Mouse (Mus musculus) hindbrain, embryonic 12.5 days (tissue): ENCODE results near the gene Ppp1r21. TPM values are rescaled to one million over a fixed set of nuclear protein-coding genes. Genes with fewer than 3 reads are reported as not detected.

Experiments used
- ATAC-seq: fragments of 200-750 bp; cut with Nextera tagmentation; 2 replicates; pipeline ENCODE4 v1.8.0; 2017; ENCODE audit warnings: moderate TSS enrichment; ENCODE audit not compliant: low FRiP score
- H3K27ac ChIP-seq: fragments of 300-500 bp; sonication (generic); 2 replicates; pipeline ENCODE4 v1.5.1; 2016; ENCODE audit warnings: mild to moderate bottlenecking
- H3K27me3 ChIP-seq: fragments of 300-500 bp; sonication (generic); 2 replicates; pipeline ENCODE4 v1.6.1; 2016; ENCODE audit warnings: mild to moderate bottlenecking
- H3K36me3 ChIP-seq: fragments of 300-500 bp; sonication (generic); 2 replicates; pipeline ENCODE4 v1.6.1; 2016; ENCODE audit warnings: mild to moderate bottlenecking
- H3K4me1 ChIP-seq: fragments of 300-500 bp; sonication (generic); 2 replicates; pipeline ENCODE4 v1.6.1; 2016
- H3K4me2 ChIP-seq: fragments of 300-500 bp; sonication (generic); replicated peaks from 2 replicates; pipeline ENCODE4 v1.6.1; 2016; ENCODE audit warnings: mild to moderate bottlenecking
- H3K4me3 ChIP-seq: fragments of 300-500 bp; sonication (generic); 2 replicates; pipeline ENCODE4 v1.5.1; 2016; ENCODE audit warnings: mild to moderate bottlenecking
- H3K9ac ChIP-seq: fragments of 300-500 bp; sonication (generic); 2 replicates; pipeline ENCODE4 v1.6.1; 2016; ENCODE audit warnings: mild to moderate bottlenecking, moderate library complexity
- H3K9me3 ChIP-seq: fragments of 300-500 bp; sonication (generic); replicated peaks from 2 replicates; pipeline ENCODE4 v1.6.1; 2016; ENCODE audit warnings: mild to moderate bottlenecking
- WGBS: fragments of 180-500 bp; shearing (Covaris S2); methylation state at CpG from one replicate; pipeline ENCODE4 v1.1.7; 2016; 5-methylcytosine and 5-hydroxymethylcytosine counted together
- polyA plus RNA-seq: library from polyadenylated mRNA; unstranded; fragments of >200 nt; fragmentation: Nextera tagmentation; extraction: Ambion mirVana; gene quantifications from 2 replicates; pipeline ENCODE4 v1.2.1, GENCODE M21; 2016

Ppp1r21 gene
- polyA plus RNA-seq, 1 experiment from 2014 or later: 25.9 TPM

- peak overlapping the region; percentile 60 for H3K27ac ChIP-seq
- no peak for ATAC-seq
- H3K4me1 ChIP-seq: peaks cover 33% of the 10 kb centered on the region
- no peaks in the 10 kb centered on the region for H3K9me3 ChIP-seq
- H3K4me3 ChIP-seq: no peak overlapping the region
- H3K36me3 ChIP-seq: no peaks in the 10 kb centered on the region
- H3K9ac ChIP-seq: no peak overlapping the region
- no peak overlapping the region for H3K4me2 ChIP-seq
- H3K27me3 ChIP-seq: no peaks in the 10 kb centered on the region
- 68% methylated on average over 7 of the region's 7 CpGs for WGBS
Observed at GRCm38 (mm10) chr17:88625931-88626330, 96.0 kb downstream of the Ppp1r21 start.

- H3K27me3 ChIP-seq: no peaks in the 10 kb centered on the region
- 33% methylated on average over 7 of the region's 7 CpGs for WGBS
- H3K4me3 ChIP-seq: no peak overlapping the region
- no peaks in the 10 kb centered on the region for H3K36me3 ChIP-seq
- peaks cover 33% of the 10 kb centered on the region for H3K4me1 ChIP-seq
- no peak overlapping the region for H3K9ac ChIP-seq
- H3K4me2 ChIP-seq: no peak overlapping the region
- no peak for ATAC-seq
- H3K27ac ChIP-seq: peak overlapping the region; percentile 60
- no peaks in the 10 kb centered on the region for H3K9me3 ChIP-seq
Observed at GRCm38 (mm10) chr17:88626347-88626811, 96.5 kb downstream of the Ppp1r21 start.

- Histone ChIP-seq H3K27ac (peak overlapping the region; percentile 60), H3K4me3 (no peak overlapping the region), H3K4me1 (peaks cover 33% of the 10 kb centered on the region), H3K36me3 (no peaks in the 10 kb centered on the region), H3K27me3 (no peaks in the 10 kb centered on the region), H3K9me3 (no peaks in the 10 kb centered on the region), H3K9ac (no peak overlapping the region), H3K4me2 (no peak overlapping the region)
- 85% methylated on average over 7 of the region's 7 CpGs for WGBS
- no peak for ATAC-seq
Observed at GRCm38 (mm10) chr17:88627150-88627549, 97.2 kb downstream of the Ppp1r21 start.

DNA sequence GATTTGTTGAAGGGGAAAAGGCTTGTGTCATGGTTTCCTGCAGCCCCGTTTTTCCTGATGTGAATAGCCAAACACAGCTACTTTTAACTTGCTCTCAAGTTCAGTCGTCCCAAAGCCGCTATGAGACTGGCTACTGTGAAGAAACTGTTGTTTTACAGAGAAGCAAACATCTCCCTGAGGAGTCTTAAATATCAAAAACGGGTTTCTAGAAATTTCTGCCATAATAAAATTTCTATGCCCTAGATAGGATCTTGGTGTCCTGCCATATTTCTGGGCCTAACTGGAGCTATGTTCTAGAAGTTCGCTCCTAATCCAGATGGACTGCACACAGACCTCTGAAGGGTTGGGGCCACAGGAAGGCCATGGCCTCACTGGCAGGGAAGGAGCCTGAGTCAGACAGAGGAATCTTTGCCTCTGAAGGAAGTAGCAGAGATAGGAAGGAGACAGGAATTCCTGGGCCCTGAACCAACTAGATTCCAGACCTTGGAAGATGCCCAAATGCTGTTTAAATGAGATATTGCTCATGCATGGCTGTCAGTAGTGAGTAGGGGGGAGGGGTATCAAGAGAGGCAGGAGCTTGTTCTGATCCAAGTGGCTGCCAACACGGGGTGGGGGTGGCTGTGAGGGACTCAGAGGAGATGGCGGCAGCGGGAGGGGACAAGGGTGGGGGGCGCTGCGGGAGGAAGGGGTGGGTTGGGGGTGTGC is 98.9 kb downstream of the Ppp1r21 start:
- peak overlapping the region; percentile 62 for H3K27ac ChIP-seq

DNA sequence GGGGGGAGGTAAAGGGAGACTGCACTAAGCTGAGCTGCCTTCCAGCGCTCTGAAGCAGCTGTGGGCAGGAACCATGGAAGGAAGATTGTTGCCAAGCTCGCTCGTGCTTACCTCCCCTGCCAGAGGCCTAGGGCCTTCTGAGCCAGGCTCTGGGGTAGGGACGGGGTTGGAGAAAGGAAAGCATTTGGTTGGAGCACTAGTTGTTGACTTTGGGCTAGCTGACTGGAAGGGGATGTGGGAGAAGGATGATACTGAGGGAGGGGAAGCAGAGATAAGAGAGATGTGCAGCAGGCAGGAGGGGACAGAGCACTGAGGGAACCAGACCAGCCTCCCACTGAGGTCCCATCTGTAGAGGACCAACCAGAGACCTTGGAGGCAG is 99.5 kb downstream of the Ppp1r21 start:
- Histone ChIP-seq H3K9ac (no peak overlapping the region), H3K4me2 (no peak overlapping the region)

More for the DNA sequence above, 98.9 kb downstream of the Ppp1r21 start:
- Histone ChIP-seq H3K4me3 (no peak overlapping the region), H3K27me3 (no peaks in the 10 kb centered on the region), H3K4me1 (peaks cover 33% of the 10 kb centered on the region), H3K36me3 (no peaks in the 10 kb centered on the region), H3K4me2 (no peak overlapping the region), H3K9ac (no peak overlapping the region), H3K9me3 (no peaks in the 10 kb centered on the region)
- 61% methylated on average over 10 of the region's 10 CpGs for WGBS
- ATAC-seq: peak; percentile 26; the same call in 1 of the 2 replicates

GRCm38 (mm10) chr17:88629931-88630553 is 100.1 kb downstream of the Ppp1r21 start:
- H3K9me3 ChIP-seq: no peaks in the 10 kb centered on the region
- peaks cover 33% of the 10 kb centered on the region for H3K4me1 ChIP-seq
- H3K4me3 ChIP-seq: no peak overlapping the region
- H3K36me3 ChIP-seq: no peaks in the 10 kb centered on the region
- no peaks in the 10 kb centered on the region for H3K27me3 ChIP-seq
- H3K9ac ChIP-seq: no peak overlapping the region
- 0 out of 2 replicates have a peak overlapping the region, but pooled peaks have one; percentile 17 for H3K4me2 ChIP-seq
- peak; percentile 71 for ATAC-seq
- WGBS: 16% methylated on average over 11 of the region's 11 CpGs
- H3K27ac ChIP-seq: peak overlapping the region; percentile 53; the same call in 1 of the 2 replicates

More for the DNA sequence above, 99.5 kb downstream of the Ppp1r21 start:
- 27% methylated on average over 4 of the region's 4 CpGs for WGBS
- ATAC-seq: peak; percentile 38; the same call in 1 of the 2 replicates
- Histone ChIP-seq H3K36me3 (no peaks in the 10 kb centered on the region), H3K27me3 (no peaks in the 10 kb centered on the region), H3K4me1 (peaks cover 33% of the 10 kb centered on the region), H3K4me3 (no peak overlapping the region), H3K9me3 (no peaks in the 10 kb centered on the region), H3K27ac (peak overlapping the region; percentile 62)

DNA sequence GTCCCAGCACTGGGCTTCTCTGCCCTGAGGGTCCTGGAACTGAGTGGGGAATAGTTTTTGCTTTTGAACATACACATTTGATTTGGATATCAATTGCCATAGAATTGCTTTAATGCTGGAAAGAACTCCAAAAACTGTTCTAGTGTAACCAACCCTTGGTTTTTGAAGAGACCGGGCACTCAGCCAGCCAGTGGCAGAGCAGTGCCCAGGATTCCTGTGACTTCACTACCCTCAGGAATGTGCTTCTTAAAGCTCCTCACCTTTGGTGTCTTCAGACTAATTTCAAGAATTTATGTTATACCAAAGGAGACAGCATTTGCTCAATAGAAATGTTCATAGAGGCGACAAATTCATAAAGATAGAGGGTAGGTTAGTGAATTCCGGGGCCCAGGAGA is 100.6 kb downstream of the Ppp1r21 start:
- 78% methylated on average over 3 of the region's 3 CpGs for WGBS
- Histone ChIP-seq H3K27ac (no peak overlapping the region), H3K4me1 (peaks cover 31% of the 10 kb centered on the region), H3K27me3 (no peaks in the 10 kb centered on the region), H3K4me3 (no peak overlapping the region), H3K9me3 (no peaks in the 10 kb centered on the region), H3K36me3 (no peaks in the 10 kb centered on the region), H3K9ac (no peak overlapping the region), H3K4me2 (no peak overlapping the region)
- ATAC-seq: no peak

GRCm38 (mm10) chr17:88632631-88633030 is 102.7 kb downstream of the Ppp1r21 start:
- WGBS: 90% methylated on average over 3 of the region's 3 CpGs
- ATAC-seq: no peak
- H3K4me3 ChIP-seq: no peak overlapping the region
- H3K27ac ChIP-seq: no peak overlapping the region
- H3K9me3 ChIP-seq: no peaks in the 10 kb centered on the region
- peaks cover 22% of the 10 kb centered on the region for H3K4me1 ChIP-seq
- H3K36me3 ChIP-seq: no peaks in the 10 kb centered on the region
- no peaks in the 10 kb centered on the region for H3K27me3 ChIP-seq
- no peak overlapping the region for H3K9ac ChIP-seq
- H3K4me2 ChIP-seq: no peak overlapping the region

GRCm38 (mm10) chr17:88636076-88636475 is 106.2 kb downstream of the Ppp1r21 start:
- peaks cover 3% of the 10 kb centered on the region; the same call in 1 of the 2 replicates for H3K4me1 ChIP-seq
- H3K36me3 ChIP-seq: no peaks in the 10 kb centered on the region
- H3K27ac ChIP-seq: no peak overlapping the region
- H3K9ac ChIP-seq: no peak overlapping the region
- 84% methylated on average over 14 of the region's 14 CpGs for WGBS
- H3K9me3 ChIP-seq: no peaks in the 10 kb centered on the region
- no peak overlapping the region for H3K4me2 ChIP-seq
- ATAC-seq: no peak
- H3K4me3 ChIP-seq: no peak overlapping the region
- no peaks in the 10 kb centered on the region for H3K27me3 ChIP-seq

DNA sequence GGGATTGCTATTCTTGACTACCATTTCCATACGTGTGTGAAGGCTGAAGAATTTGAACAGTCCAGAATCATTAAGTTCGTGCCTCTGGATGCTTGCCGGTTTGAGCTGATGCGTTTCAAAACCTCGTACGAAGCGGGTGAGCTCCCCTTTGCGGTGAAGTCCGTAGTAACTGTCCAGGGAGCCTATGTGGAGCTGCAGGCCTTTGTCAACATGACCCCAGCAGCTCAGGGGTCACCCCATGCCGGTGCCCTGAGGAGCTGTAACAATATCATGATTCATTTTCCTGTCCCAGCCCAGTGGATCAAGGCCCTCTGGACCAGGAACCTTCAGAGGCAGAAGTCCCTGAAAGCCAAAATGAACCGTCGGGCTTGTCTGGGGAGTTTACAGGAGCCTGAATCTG is 106.7 kb downstream of the Ppp1r21 start:
- H3K4me3 ChIP-seq: no peak overlapping the region
- no peak for ATAC-seq
- H3K9me3 ChIP-seq: no peaks in the 10 kb centered on the region
- H3K4me2 ChIP-seq: no peak overlapping the region
- no peaks in the 10 kb centered on the region for H3K36me3 ChIP-seq
- 28% methylated on average over 12 of the region's 12 CpGs for WGBS
- H3K4me1 ChIP-seq: peaks cover 3% of the 10 kb centered on the region; the same call in 1 of the 2 replicates
- H3K9ac ChIP-seq: no peak overlapping the region
- no peak overlapping the region for H3K27ac ChIP-seq
- no peaks in the 10 kb centered on the region for H3K27me3 ChIP-seq
